Mouse (Mus musculus) B cell, adult 62 days (primary cell): ENCODE data around the gene Zfp28. TPM values are rescaled to one million over a fixed set of nuclear protein-coding genes. Genes with fewer than 3 reads are reported as not detected.

Experiments used
- total RNA-seq: library from RNA; stranded (reverse); gene quantifications from 4 replicates; pipeline ENCODE4 v1.2.4, GENCODE M21; 2023

The Zfp28 gene
- 3.2 to 7.0 TPM (median 5.5 TPM) in 4 replicates for total RNA-seq

DNA sequence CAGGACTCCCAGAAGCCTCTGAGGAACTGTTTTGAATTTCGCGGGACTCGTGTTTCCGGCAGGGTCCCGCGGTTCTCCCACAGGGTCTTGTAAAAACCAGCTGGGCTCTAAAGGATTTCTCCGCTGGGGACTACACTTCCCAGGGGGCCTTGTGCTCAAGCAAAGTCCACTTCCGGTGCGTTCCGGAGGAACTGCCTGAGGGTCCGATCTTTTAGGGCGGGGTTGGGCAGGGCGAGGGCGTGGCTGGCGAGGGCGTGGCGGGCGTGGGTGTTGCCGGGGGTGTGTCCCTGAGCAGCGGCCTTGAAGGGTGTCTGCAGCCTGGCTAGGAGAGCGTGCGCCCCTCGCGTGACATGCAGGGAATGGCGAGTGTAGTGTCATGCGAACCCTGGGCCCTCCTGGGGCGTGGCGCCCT, at the start of gene Zfp28:
TSS of gene Zfp28 (plus strand) at position 252 of the 412 bp plus-strand sequence.

DNA sequence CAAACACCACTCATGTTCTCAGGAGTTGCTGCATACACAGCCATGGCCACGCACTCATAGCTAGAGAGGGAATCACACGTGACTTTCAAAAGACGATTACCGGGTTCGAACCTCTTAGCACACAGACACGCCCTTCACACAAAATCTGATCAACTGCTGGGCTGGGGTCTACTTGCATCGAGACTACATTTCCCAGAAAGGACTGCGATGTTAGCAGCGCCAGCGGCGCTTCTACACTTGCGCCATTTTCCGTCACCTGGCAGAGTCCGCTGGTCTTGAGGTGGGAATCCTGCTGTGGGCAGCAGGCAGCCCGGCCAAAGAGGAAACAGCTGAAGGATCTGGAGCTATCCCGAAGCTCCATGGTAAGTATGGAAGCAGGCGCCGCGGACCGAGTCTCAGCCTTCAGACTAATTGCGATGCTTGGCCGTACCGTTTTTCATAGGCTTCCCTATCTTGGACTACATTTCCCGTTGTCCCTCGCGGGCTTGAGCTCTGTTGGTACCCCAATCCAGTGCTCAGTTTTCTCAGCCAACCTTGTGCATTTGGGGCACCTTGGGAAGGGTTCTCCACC, 39.5 kb upstream of the Zfp28 start, which contains the start of gene Gm3854:
TSS of gene Gm3854 (plus strand) at position 259 of the 571 bp plus-strand sequence.

DNA sequence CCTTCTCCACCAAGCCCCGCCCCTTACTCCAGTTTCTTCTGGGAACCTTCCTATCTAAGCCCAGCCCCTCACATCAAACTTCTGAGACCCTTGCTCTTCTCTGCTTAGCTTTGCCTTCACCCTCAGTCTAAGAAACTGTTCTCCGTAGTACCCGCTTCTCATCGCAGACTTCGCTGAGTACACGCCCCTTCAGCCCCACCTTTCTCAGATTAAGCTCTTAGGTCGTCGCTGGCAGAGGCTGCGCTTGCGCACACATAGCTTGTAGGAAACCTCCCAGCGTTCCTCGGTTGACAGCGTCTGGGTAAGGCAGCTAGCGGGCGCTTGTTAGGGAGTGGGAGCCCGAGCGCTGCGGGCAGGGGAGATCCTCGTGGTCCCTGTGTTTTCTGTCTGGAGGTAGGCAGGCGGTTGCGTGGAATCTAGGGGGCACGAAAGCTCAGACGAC, 20.0 kb upstream of the Zfp28 start, which contains the start of gene Zfp78:
TSS of gene Zfp78 (plus strand) at position 234 of the 442 bp plus-strand sequence.

DNA sequence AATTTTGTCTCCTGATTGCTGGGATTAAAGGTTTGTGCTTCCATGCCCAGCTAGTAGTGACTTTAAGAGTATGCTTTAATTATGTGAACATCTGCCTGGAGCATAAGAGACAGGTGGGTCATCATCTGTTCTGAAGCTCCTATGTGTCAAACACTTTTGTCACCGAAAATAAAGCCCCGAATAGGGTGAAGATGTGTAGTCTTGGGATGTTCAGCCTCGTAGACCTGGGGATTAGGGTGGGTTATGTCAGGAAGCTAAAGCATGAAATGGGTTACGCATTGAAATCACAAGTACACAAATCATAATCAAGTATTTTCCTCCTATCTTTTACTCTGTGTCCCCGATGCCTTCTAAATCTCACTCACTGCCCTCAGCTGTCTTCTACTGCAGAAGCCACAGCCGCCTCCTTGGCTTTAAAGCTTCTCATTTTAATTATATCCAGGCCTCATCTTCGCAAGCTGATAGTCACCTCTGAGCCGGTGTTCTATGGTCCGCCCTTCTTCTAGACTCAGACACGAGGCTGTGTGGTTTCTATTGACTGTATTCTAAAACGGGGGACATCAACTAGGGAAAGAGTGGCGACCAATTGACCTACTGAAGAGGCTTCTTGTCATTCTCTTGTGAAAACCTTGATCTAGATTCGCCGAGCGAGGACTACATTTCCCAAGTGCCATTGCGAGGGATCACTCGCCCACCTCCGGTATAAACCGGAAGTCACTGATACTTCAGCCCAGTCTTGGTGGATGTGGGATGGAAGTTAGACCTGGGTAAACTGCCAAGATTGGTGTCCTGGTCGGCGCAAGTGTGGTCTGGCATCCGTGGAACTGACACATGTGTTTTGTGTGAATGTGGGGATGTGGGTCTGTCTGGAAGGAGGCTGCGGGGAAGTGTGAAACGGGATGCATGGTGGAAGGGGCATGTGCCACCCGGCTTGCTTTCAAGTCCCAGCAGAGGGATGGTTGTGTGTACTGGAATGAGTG, 15.2 kb downstream of the Zfp28 start, which contains the start of gene Smim17:
TSS of gene Smim17 (plus strand) at position 720 of the 980 bp plus-strand sequence.

DNA sequence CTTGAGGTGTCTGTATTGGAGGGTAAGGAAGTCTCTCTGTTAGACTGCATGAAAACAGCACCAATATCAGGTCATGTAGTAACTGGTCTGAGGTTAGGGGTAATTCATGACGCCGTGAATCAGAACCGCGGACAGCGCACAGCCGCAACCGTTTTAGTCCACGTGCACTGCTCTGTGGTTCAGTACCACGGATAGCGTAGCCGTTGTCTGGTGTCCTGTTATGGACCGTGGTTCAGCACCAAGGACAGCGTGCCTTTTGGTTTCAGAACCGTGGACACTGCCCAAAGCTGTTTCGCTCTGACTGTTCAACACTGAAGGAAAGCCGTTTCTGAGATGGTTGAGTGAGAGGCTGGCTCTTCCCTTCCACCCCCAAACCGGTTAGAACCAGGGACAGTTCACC, 26.9 kb downstream of the Zfp28 start, which contains the start of gene Gm20715:
TSS of gene Gm20715 (plus strand) at position 235 of the 400 bp plus-strand sequence.

DNA sequence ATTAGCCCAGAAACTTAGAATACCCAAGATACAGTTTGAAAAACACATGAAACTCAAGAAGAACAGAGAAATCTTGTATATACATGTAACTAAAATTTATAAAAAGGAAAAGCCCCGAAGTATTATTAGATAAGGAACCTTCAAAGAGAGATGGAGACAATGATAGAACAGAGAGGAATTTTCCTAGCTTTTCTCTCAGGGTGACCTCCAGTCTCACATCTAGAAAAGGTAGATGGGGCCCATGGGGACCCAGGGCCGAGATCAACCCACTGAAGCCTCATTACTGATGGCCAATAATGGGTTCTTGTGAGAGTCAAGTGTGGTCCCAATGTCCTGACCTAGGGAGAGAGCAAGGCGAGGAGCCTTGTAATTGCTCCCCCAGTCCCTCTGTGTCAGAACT, 55.3 kb downstream of the Zfp28 start, which contains the start of gene Olfr1344:
TSS of gene Olfr1344 (plus strand) at position 301 of the 400 bp plus-strand sequence.

Other genes with a start within 250 kb of the Zfp28 start
- 28.4 to 46.4 TPM (median 39.7 TPM) in 4 replicates for gene Zfp787, start 227.3 kb upstream of the Zfp28 start, total RNA-seq
- gene Zfp444, start 211.1 kb upstream of the Zfp28 start, total RNA-seq, result 18.7 to 33.8 TPM (median 27.6 TPM) in 4 replicates
- not detected in 4 replicates for gene Galp, start 186.2 kb upstream of the Zfp28 start, total RNA-seq
- gene Zscan5b, start 161.0 kb upstream of the Zfp28 start, total RNA-seq, result not detected in 4 replicates
- not detected in 4 replicates for gene Epp13, start 130.6 kb upstream of the Zfp28 start, total RNA-seq
- gene Zfp667, start 96.7 kb upstream of the Zfp28 start, total RNA-seq, result 9.2 to 14.2 TPM (median 10.2 TPM) in 4 replicates
- 1.1 to 4.4 TPM (median 1.3 TPM) in 4 replicates for gene Zfp583, start 52.0 kb upstream of the Zfp28 start, total RNA-seq
- 0.25 to 0.63 TPM (median 0.53 TPM) in 4 replicates for gene Gm3854, start 39.5 kb upstream of the Zfp28 start, total RNA-seq
- gene Zfp78, start 20.0 kb upstream of the Zfp28 start, total RNA-seq, result 1.3 to 2.5 TPM (median 1.9 TPM) in 4 replicates
- 1.2 TPM in 1 of 4 replicates, not detected in the others for gene Smim17, start 15.4 kb downstream of the Zfp28 start, total RNA-seq
- gene Gm20715, start 27.0 kb downstream of the Zfp28 start, total RNA-seq, result not detected in 4 replicates
- gene Olfr1344, start 55.4 kb downstream of the Zfp28 start, total RNA-seq, result not detected in 4 replicates
- not detected in 4 replicates for gene Olfr1336, start 72.9 kb downstream of the Zfp28 start, total RNA-seq
- not detected in 4 replicates for gene Olfr1346, start 83.8 kb downstream of the Zfp28 start, total RNA-seq
- gene Olfr5, start 103.6 kb downstream of the Zfp28 start, total RNA-seq, result not detected in 4 replicates
- gene Olfr1347, start 116.5 kb downstream of the Zfp28 start, total RNA-seq, result not detected in 4 replicates
- gene Olfr1348, start 125.5 kb downstream of the Zfp28 start, total RNA-seq, result not detected in 4 replicates
- not detected in 4 replicates for gene Olfr1349, start 139.7 kb downstream of the Zfp28 start, total RNA-seq
- not detected in 4 replicates for gene Olfr1350, start 181.5 kb downstream of the Zfp28 start, total RNA-seq